Comparison of ENCODE assay signal across 11 mouse cellular contexts in genomic region chr8:94778895-94779533, GRCm38 (mm10). TPM values are rescaled to one million over a fixed set of nuclear protein-coding genes. Genes with fewer than 3 reads are reported as not detected.
DNase-seq lines count a peak whose midpoint lies in the region; ATAC-seq and TF ChIP-seq lines count a peak whose summit lies in the region.
"Had no signal": no experiment of that assay in that cellular context is flagged by ENCODE, and none has a peak within 500 bp of the region (broad histone marks: within the 10 kb centered on the region; RNA-seq: fewer than 3 reads in every experiment).

No protein-coding gene starts in this region.

- peak; percentile 81 for ATAC-seq in activated CD4-positive, CD25-positive, alpha-beta regulatory T cell, adult 4 months
- no peak for ATAC-seq in cerebellum, adult (ENCODE audit: insufficient number of reproducible peaks, low FRiP score, low TSS enrichment)
- ATAC-seq: Patski had no signal

- 50% methylated on average over 10 of the region's 10 CpGs for WGBS in kidney, adult 2 months
- WGBS in limb, embryonic 10.5 days = 81% methylated on average over 10 of the region's 10 CpGs

- no peak for TF ChIP-seq POLR2A in kidney, adult 2 months (IDR thresholded peaks at IDR 0.05; ENCODE audit: low read depth, low read length)

- H3K4me1 ChIP-seq in kidney, adult 2 months (ENCODE audit: control insufficient read depth, insufficient read depth, low read length) = peaks cover 34% of the 10 kb centered on the region
- H3K4me1 ChIP-seq in limb, embryonic 10.5 days = peaks cover 29% of the 10 kb centered on the region

- no peak for DNase-seq in kidney, adult 2 months
- DNase-seq in kidney, adult 11 months = no peak
- DNase-seq in 416B (ENCODE audit: low read depth) = peak; percentile 71
- DNase-seq in limb, embryonic 10.5 days (ENCODE audit: low spot score) = peak; percentile 28
- DNase-seq in thymus, postnatal 4 days = no peak
- no peak for DNase-seq in MN1 (ENCODE audit: low spot score)
- DNase-seq: right cerebral cortex, postnatal 14 days had no signal

- H3K36me3 ChIP-seq in kidney, adult 2 months (ENCODE audit: control insufficient read depth, insufficient read depth, low read length) = no peaks in the 10 kb centered on the region
- H3K36me3 ChIP-seq in limb, embryonic 10.5 days = no peaks in the 10 kb centered on the region
- H3K36me3 ChIP-seq: heart, embryonic 12.5 days had no signal

- no peak for TF ChIP-seq CTCF in kidney, adult 2 months (conservative IDR thresholded peaks at IDR 0.05; ENCODE audit: insufficient read depth, insufficient read length, low read depth, low read length)

- no peaks in the 10 kb centered on the region for H3K27me3 ChIP-seq in kidney, adult 2 months (replicated peaks; ENCODE audit: control insufficient read depth, insufficient read depth, low read length)
- H3K27me3 ChIP-seq in limb, embryonic 10.5 days (ENCODE audit: low read depth, poor library complexity, severe bottlenecking) = peaks cover 19% of the 10 kb centered on the region
- H3K27me3 ChIP-seq: Patski had no signal

- H3K9me3 ChIP-seq in limb, embryonic 10.5 days (replicated peaks) = no peaks in the 10 kb centered on the region
- H3K9me3 ChIP-seq: heart, embryonic 12.5 days had no signal

- H3K4me3 ChIP-seq in kidney, adult 2 months (ENCODE audit: insufficient read depth, low read depth, low read length) = no peak overlapping the region
- H3K4me3 ChIP-seq in limb, embryonic 10.5 days = no peak overlapping the region
- H3K4me3 ChIP-seq: heart, embryonic 12.5 days had no signal

- H3K27ac ChIP-seq in kidney, adult 2 months (ENCODE audit: insufficient read depth, low read depth, low read length) = peak overlapping the region; percentile 39
- H3K27ac ChIP-seq in limb, embryonic 10.5 days = peak overlapping the region; percentile 56

RNA-seq across cellular contexts. Expression of gene Cx3cl1, which starts 7.2 kb away (rescaled TPM):
- 148 and 169 TPM in 2 replicates for polyA plus RNA-seq in kidney, adult 2 months (2012; rRNA removed)
- not detected for polyA plus RNA-seq in activated CD4-positive, CD25-positive, alpha-beta regulatory T cell, adult 4 months (2017; shearing (Covaris generic))
- 2.7 and 5.3 TPM in 2 replicates for polyA plus RNA-seq in limb, embryonic 10.5 days (2016; fragmentation: Nextera tagmentation; extraction: Ambion mirVana)

RNA-seq across cellular contexts. Expression of gene Ccl17, which starts 31.2 kb away (rescaled TPM):
- 0.64 and 1.0 TPM in 2 replicates for polyA plus RNA-seq in kidney, adult 2 months (2012; rRNA removed)
- polyA plus RNA-seq in activated CD4-positive, CD25-positive, alpha-beta regulatory T cell, adult 4 months (2017; shearing (Covaris generic)) = under 1 TPM in 1 of 2 experiments, not detected in 1; 0.69 TPM
- polyA plus RNA-seq in limb, embryonic 10.5 days (2016; fragmentation: Nextera tagmentation; extraction: Ambion mirVana) = not detected in 2 replicates

RNA-seq across cellular contexts. Expression of gene Ccl22, which starts 33.6 kb away (rescaled TPM):
- 0.87 and 3.7 TPM in 2 replicates for polyA plus RNA-seq in kidney, adult 2 months (2012; rRNA removed)
- polyA plus RNA-seq in activated CD4-positive, CD25-positive, alpha-beta regulatory T cell, adult 4 months (2017; shearing (Covaris generic)) = under 1 TPM in 1 of 2 experiments, not detected in 1; 0.34 TPM
- not detected in 2 replicates for polyA plus RNA-seq in limb, embryonic 10.5 days (2016; fragmentation: Nextera tagmentation; extraction: Ambion mirVana)
- polyA plus RNA-seq: heart, embryonic 12.5 days; Patski had no signal

RNA-seq across cellular contexts. Expression of gene Coq9, which starts 59.1 kb away (rescaled TPM):
- 378 and 521 TPM in 2 replicates for polyA plus RNA-seq in kidney, adult 2 months (2012; rRNA removed)
- polyA plus RNA-seq in activated CD4-positive, CD25-positive, alpha-beta regulatory T cell, adult 4 months (2017; shearing (Covaris generic)) = 10 to 100 TPM; 34.1 to 40.2 TPM
- 51.2 and 65.5 TPM in 2 replicates for polyA plus RNA-seq in limb, embryonic 10.5 days (2016; fragmentation: Nextera tagmentation; extraction: Ambion mirVana)

RNA-seq across cellular contexts. Expression of gene Ciapin1, which starts 59.1 kb away (rescaled TPM):
- 55.8 and 71.2 TPM in 2 replicates for polyA plus RNA-seq in kidney, adult 2 months (2012; rRNA removed)
- polyA plus RNA-seq in activated CD4-positive, CD25-positive, alpha-beta regulatory T cell, adult 4 months (2017; shearing (Covaris generic)) = 100 to 1,000 TPM in 1 of 2 experiments, 10 to 100 TPM in 1; 93.7 to 120 TPM
- 195 and 198 TPM in 2 replicates for polyA plus RNA-seq in limb, embryonic 10.5 days (2016; fragmentation: Nextera tagmentation; extraction: Ambion mirVana)

Comparison
In these comparisons a context has a peak if more than half of its experiments do, and no peak if none do; other contexts are left out.
1. DNase-seq: peak in 416B (single experiment) and limb, embryonic 10.5 days (single experiment); none in kidney, adult 2 months (single experiment), kidney, adult 11 months (single experiment), thymus, postnatal 4 days (single experiment) and MN1 (single experiment).
2. RNA of gene Cx3cl1, which starts 7.2 kb away (polyA plus RNA-seq): 148 to 169 TPM in kidney, adult 2 months; 2.7 to 5.3 TPM in limb, embryonic 10.5 days and not detected in activated CD4-positive, CD25-positive, alpha-beta regulatory T cell, adult 4 months; every median in the first group is over 10 times any median in the second.